Mouse (Mus musculus) limb, embryonic 12.5 days (tissue): ENCODE measurements around the gene Olfr320. TPM values are rescaled to one million over a fixed set of nuclear protein-coding genes. Genes with fewer than 3 reads are reported as not detected.
A peak's percentile ranks its signal among the peaks of the same experiment; 100 is the strongest.

Experiments used
- ATAC-seq: fragments of 200-750 bp; cut with Nextera tagmentation; 2 replicates; pipeline ENCODE4 v1.8.0; 2017; ENCODE audit warnings: low read depth, moderate TSS enrichment; ENCODE audit not compliant: insufficient number of reproducible peaks, insufficient read depth, low FRiP score, low TSS enrichment
- H3K27ac ChIP-seq: fragments of 300-500 bp; sonication (generic); 2 replicates; pipeline ENCODE4 v1.5.1; 2016; ENCODE audit warnings: mild to moderate bottlenecking, moderate library complexity
- H3K27me3 ChIP-seq: fragments of 300-500 bp; sonication (generic); 2 replicates; pipeline ENCODE4 v1.6.1; 2016; ENCODE audit warnings: mild to moderate bottlenecking, moderate library complexity
- H3K36me3 ChIP-seq: fragments of 300-500 bp; sonication (generic); 2 replicates; pipeline ENCODE4 v1.6.1; 2016; ENCODE audit warnings: mild to moderate bottlenecking, moderate library complexity
- H3K4me1 ChIP-seq: fragments of 300-500 bp; sonication (generic); replicated peaks from 2 replicates; pipeline ENCODE4 v1.6.1; 2016
- H3K4me2 ChIP-seq: fragments of 300-500 bp; sonication (generic); 2 replicates; pipeline ENCODE4 v1.6.1; 2016; ENCODE audit warnings: mild to moderate bottlenecking, moderate library complexity
- H3K4me3 ChIP-seq: fragments of 300-500 bp; sonication (generic); replicated peaks from 2 replicates; pipeline ENCODE4 v1.5.1; 2016; ENCODE audit warnings: mild to moderate bottlenecking
- H3K9ac ChIP-seq: fragments of 300-500 bp; sonication (generic); replicated peaks from 2 replicates; pipeline ENCODE4 v1.6.1; 2016; ENCODE audit warnings: mild to moderate bottlenecking, moderate library complexity
- H3K9me3 ChIP-seq: fragments of 300-500 bp; sonication (generic); 2 replicates; pipeline ENCODE4 v1.6.1; 2016; ENCODE audit warnings: mild to moderate bottlenecking, moderate library complexity
- WGBS: fragments of 180-500 bp; shearing (Covaris S2); methylation state at CpG from one replicate; pipeline ENCODE4 v1.1.7; 2016; 5-methylcytosine and 5-hydroxymethylcytosine counted together
- polyA plus RNA-seq: library from polyadenylated mRNA; unstranded; fragments of >200 nt; fragmentation: Nextera tagmentation; extraction: Ambion mirVana; gene quantifications from 2 replicates; pipeline ENCODE4 v1.2.1, GENCODE M21; 2016

Olfr320 gene
- not detected in 2 replicates for polyA plus RNA-seq

GRCm38 (mm10) chr11:58680799-58681198, at the start of gene Olfr320:
Gene Olfr320, plus strand, starts transcription at chr11:58681099.
- Histone ChIP-seq H3K27ac (no peak within 1 kb of the TSS), H3K27me3 (no peaks in the 10 kb centered on the region), H3K4me1 (no peaks in the 10 kb centered on the region), H3K9me3 (no peaks in the 10 kb centered on the region), H3K4me3 (no peak within 1 kb of the TSS), H3K9ac (no peak within 1 kb of the TSS), H3K36me3 (no peaks in the 10 kb centered on the region), H3K4me2 (no peak within 1 kb of the TSS)
- 81% methylated on average over 1 of the region's 1 CpGs for WGBS
- ATAC-seq: no peak

- WGBS: 65% methylated on average over 4 of the region's 4 CpGs
- Histone ChIP-seq H3K36me3 (no peaks in the 10 kb centered on the region), H3K4me3 (no peak overlapping the region), H3K4me1 (no peaks in the 10 kb centered on the region), H3K4me2 (no peak overlapping the region), H3K9me3 (no peaks in the 10 kb centered on the region), H3K27me3 (peaks cover 23% of the 10 kb centered on the region), H3K27ac (no peak overlapping the region), H3K9ac (no peak overlapping the region)
- no peak for ATAC-seq
These were observed 46.0 kb upstream of the Olfr320 start for GRCm38 (mm10) chr11:58634878-58635277.

GRCm38 (mm10) chr11:58636376-58636977, 44.4 kb upstream of the Olfr320 start:
- WGBS: 20% methylated on average over 4 of the region's 4 CpGs
- no peak for ATAC-seq
- H3K27ac ChIP-seq: no peak overlapping the region

GRCm38 (mm10) chr11:58638176-58638701, 42.7 kb upstream of the Olfr320 start:
- peaks cover 11% of the 10 kb centered on the region for H3K4me1 ChIP-seq
- ATAC-seq: no peak
- peaks cover 44% of the 10 kb centered on the region for H3K27me3 ChIP-seq
- no peak overlapping the region for H3K9ac ChIP-seq
- 34% methylated on average over 7 of the region's 7 CpGs for WGBS
- H3K27ac ChIP-seq: no peak overlapping the region
- no peaks in the 10 kb centered on the region for H3K9me3 ChIP-seq
- H3K4me2 ChIP-seq: no peak overlapping the region
- no peaks in the 10 kb centered on the region for H3K36me3 ChIP-seq
- no peak overlapping the region for H3K4me3 ChIP-seq

More at GRCm38 (mm10) chr11:58636376-58636977, 44.4 kb upstream of the Olfr320 start:
- no peak overlapping the region for H3K4me3 ChIP-seq
- peaks cover 11% of the 10 kb centered on the region for H3K4me1 ChIP-seq
- H3K9ac ChIP-seq: no peak overlapping the region
- H3K4me2 ChIP-seq: no peak overlapping the region
- peaks cover 37% of the 10 kb centered on the region for H3K27me3 ChIP-seq
- H3K36me3 ChIP-seq: no peaks in the 10 kb centered on the region
- H3K9me3 ChIP-seq: no peaks in the 10 kb centered on the region

- H3K4me1 ChIP-seq: peaks cover 11% of the 10 kb centered on the region
- H3K27ac ChIP-seq: no peak within 1 kb of the TSS
- no peaks in the 10 kb centered on the region for H3K9me3 ChIP-seq
- peaks cover 41% of the 10 kb centered on the region for H3K27me3 ChIP-seq
- H3K4me3 ChIP-seq: peak within 1 kb of the TSS; percentile 42
- H3K9ac ChIP-seq: peak within 1 kb of the TSS; percentile 48; the same call in 1 of the 2 replicates
- peak; percentile 66; the same call in 1 of the 2 replicates for ATAC-seq
- H3K36me3 ChIP-seq: no peaks in the 10 kb centered on the region
- peak within 1 kb of the TSS; percentile 84 for H3K4me2 ChIP-seq
- 5% methylated on average over 34 of the region's 34 CpGs for WGBS
These were observed 40.5 kb upstream of the Olfr320 start, which contains the start of gene Trim58 for GRCm38 (mm10) chr11:58640272-58640867. Gene Trim58, plus strand, starts transcription at chr11:58640465.

GRCm38 (mm10) chr11:58641057-58641456, 39.8 kb upstream of the Olfr320 start:
- no peak for ATAC-seq
- Histone ChIP-seq H3K9me3 (no peaks in the 10 kb centered on the region), H3K4me1 (peaks cover 11% of the 10 kb centered on the region), H3K36me3 (no peaks in the 10 kb centered on the region), H3K27me3 (peaks cover 44% of the 10 kb centered on the region), H3K9ac (0 out of 2 replicates have a peak overlapping the region, but pooled peaks have one; percentile 48), H3K4me2 (peak overlapping the region; percentile 84), H3K27ac (no peak overlapping the region), H3K4me3 (peak overlapping the region; percentile 42)
- WGBS: 26% methylated on average over 14 of the region's 14 CpGs

- peak; percentile 63; the same call in 1 of the 2 replicates for ATAC-seq
- no peak overlapping the region for H3K27ac ChIP-seq
- no peak overlapping the region for H3K4me3 ChIP-seq
- H3K27me3 ChIP-seq: peaks cover 44% of the 10 kb centered on the region
- 83% methylated on average over 13 of the region's 13 CpGs for WGBS
- no peak overlapping the region for H3K9ac ChIP-seq
- peaks cover 11% of the 10 kb centered on the region for H3K4me1 ChIP-seq
- H3K36me3 ChIP-seq: no peaks in the 10 kb centered on the region
- no peaks in the 10 kb centered on the region for H3K9me3 ChIP-seq
- H3K4me2 ChIP-seq: no peak overlapping the region
These were observed 39.1 kb upstream of the Olfr320 start for GRCm38 (mm10) chr11:58641638-58642358.

- Histone ChIP-seq H3K9ac (no peak overlapping the region), H3K27ac (no peak overlapping the region), H3K4me1 (peaks cover 11% of the 10 kb centered on the region), H3K27me3 (peaks cover 39% of the 10 kb centered on the region), H3K9me3 (no peaks in the 10 kb centered on the region), H3K36me3 (no peaks in the 10 kb centered on the region), H3K4me2 (no peak overlapping the region), H3K4me3 (no peak overlapping the region)
- no peak for ATAC-seq
- WGBS: 35% methylated on average over 6 of the region's 6 CpGs
These were observed 37.5 kb upstream of the Olfr320 start for GRCm38 (mm10) chr11:58643350-58643749.

- Histone ChIP-seq H3K27ac (no peak overlapping the region), H3K4me1 (no peaks in the 10 kb centered on the region), H3K36me3 (no peaks in the 10 kb centered on the region), H3K9me3 (no peaks in the 10 kb centered on the region), H3K4me2 (no peak overlapping the region), H3K27me3 (no peaks in the 10 kb centered on the region), H3K9ac (no peak overlapping the region), H3K4me3 (no peak overlapping the region)
- 92% methylated on average over 3 of the region's 3 CpGs for WGBS
- ATAC-seq: no peak
These were observed 25.7 kb upstream of the Olfr320 start for GRCm38 (mm10) chr11:58655151-58655550.

- Histone ChIP-seq H3K4me3 (no peak within 1 kb of the TSS), H3K36me3 (no peaks in the 10 kb centered on the region), H3K4me1 (no peaks in the 10 kb centered on the region), H3K27ac (no peak within 1 kb of the TSS), H3K9ac (no peak within 1 kb of the TSS), H3K9me3 (no peaks in the 10 kb centered on the region), H3K27me3 (no peaks in the 10 kb centered on the region), H3K4me2 (no peak within 1 kb of the TSS)
- 79% methylated on average over 4 of the region's 4 CpGs for WGBS
- ATAC-seq: no peak
These were observed 22.3 kb upstream of the Olfr320 start, which contains the start of gene Olfr322 for GRCm38 (mm10) chr11:58658596-58658995. Gene Olfr322, plus strand, starts transcription at chr11:58658782.

GRCm38 (mm10) chr11:58669252-58669651, 11.6 kb upstream of the Olfr320 start:
- no peaks in the 10 kb centered on the region for H3K27me3 ChIP-seq
- no peak overlapping the region for H3K4me2 ChIP-seq
- no peak overlapping the region for H3K9ac ChIP-seq
- H3K36me3 ChIP-seq: no peaks in the 10 kb centered on the region
- ATAC-seq: no peak
- no peak overlapping the region for H3K27ac ChIP-seq
- H3K9me3 ChIP-seq: no peaks in the 10 kb centered on the region
- H3K4me3 ChIP-seq: no peak overlapping the region
- H3K4me1 ChIP-seq: no peaks in the 10 kb centered on the region
